Mouse (Mus musculus) lung, adult 2 months (tissue): ENCODE measurements around the gene Rgp1. TPM values are rescaled to one million over a fixed set of nuclear protein-coding genes. Genes with fewer than 3 reads are reported as not detected.

Experiments
- DNase-seq: peaks from one replicate; pipeline ENCODE4 v3.0.0; 2022
- H3K4me1 ChIP-seq: fragments of 200-500 bp; 2 replicates; pipeline ENCODE4 v1.6.1; 2011; ENCODE audit warnings: low read length; ENCODE audit not compliant: control insufficient read depth, insufficient read depth
- H3K4me3 ChIP-seq: fragments of 200-500 bp; replicated peaks from 2 replicates; pipeline ENCODE3; 2011; ENCODE audit warnings: low read depth, mild to moderate bottlenecking, control low read depth, low read length; ENCODE audit errors: extremely low read depth
- CTCF ChIP-seq: fragments of 200-500 bp; IDR thresholded peaks from 2 replicates; pipeline ENCODE4 v1.5.1; 2011; ENCODE audit warnings: mild to moderate bottlenecking, low read length, control low read depth; ENCODE audit not compliant: insufficient read depth
- POLR2A ChIP-seq: fragments of 200-500 bp; IDR thresholded peaks from 2 replicates; pipeline ENCODE4 v1.6.1; 2011; ENCODE audit warnings: low read depth, mild to moderate bottlenecking, control low read depth, low read length, borderline replicate concordance; ENCODE audit errors: extremely low read depth
- WGBS: fragments of 180-500 bp; shearing (Covaris S2); methylation state at CpG from one replicate; pipeline ENCODE4 v1.1.7; 2018; 5-methylcytosine and 5-hydroxymethylcytosine counted together
- polyA plus RNA-seq: library from polyadenylated mRNA; depleted of rRNA; stranded (reverse); fragments of >200 nt; gene quantifications from 2 replicates; pipeline ENCODE4 v1.2.3, GENCODE M21; 2012

Rgp1 gene
- polyA plus RNA-seq, 1 experiment, result 47.3 TPM

GRCm38 (mm10) chr4:43561997-43562768 lies 16.3 kb upstream of the Rgp1 start, which contains the start of the genes Creb3 and Tln1:
TSS of gene Creb3 (plus strand) at chr4:43562332.
TSS of gene Tln1 (minus strand) at chr4:43562691.
- DNase-seq, result peak; percentile 96
- TF ChIP-seq POLR2A, result peak; percentile 87; the same call in 1 of the 2 replicates
- no peak for TF ChIP-seq CTCF
- WGBS, result under 1% methylated on average over 62 of the region's 62 CpGs

GRCm38 (mm10) chr4:43562769-43563600 lies 15.5 kb upstream of the Rgp1 start:
- DNase-seq, result no peak
- WGBS, result 1% methylated on average over 22 of the region's 22 CpGs
- TF ChIP-seq POLR2A, result no peak
- TF ChIP-seq CTCF, result no peak
- peaks cover 27% of the 10 kb centered on the region for H3K4me1 ChIP-seq
- H3K4me3 ChIP-seq, result peak overlapping the region; percentile 91

More at GRCm38 (mm10) chr4:43561997-43562768, 16.3 kb upstream of the Rgp1 start, which contains the start of the genes Creb3 and Tln1:
- Histone ChIP-seq H3K4me3 (peak within 1 kb of the TSS; percentile 91), H3K4me1 (peaks cover 30% of the 10 kb centered on the region)

- peak overlapping the region; percentile 91 for H3K4me3 ChIP-seq
- no peak for DNase-seq
- no peak for TF ChIP-seq POLR2A
- no peak for TF ChIP-seq CTCF
- WGBS, result 57% methylated on average over 4 of the region's 4 CpGs
- H3K4me1 ChIP-seq, result peaks cover 22% of the 10 kb centered on the region
Observed at GRCm38 (mm10) chr4:43563601-43563875, 15.0 kb upstream of the Rgp1 start.

- 30% methylated on average over 2 of the region's 2 CpGs for WGBS
- TF ChIP-seq POLR2A, result no peak
- TF ChIP-seq CTCF, result no peak
- DNase-seq, result no peak
- Histone ChIP-seq H3K4me1 (peaks cover 18% of the 10 kb centered on the region), H3K4me3 (no peak overlapping the region)
Observed at GRCm38 (mm10) chr4:43564231-43564630, 14.3 kb upstream of the Rgp1 start.

- Histone ChIP-seq H3K4me3 (no peak overlapping the region), H3K4me1 (peaks cover 11% of the 10 kb centered on the region)
- no peak for TF ChIP-seq CTCF
- no peak for TF ChIP-seq POLR2A
- no peak for DNase-seq
- WGBS, result 89% methylated on average over 9 of the region's 9 CpGs
Observed at GRCm38 (mm10) chr4:43567140-43567539, 11.4 kb upstream of the Rgp1 start.

GRCm38 (mm10) chr4:43571395-43572045 lies 7.0 kb upstream of the Rgp1 start:
- TF ChIP-seq POLR2A (no peak), CTCF (no peak)
- Histone ChIP-seq H3K4me3 (no peak overlapping the region), H3K4me1 (peaks cover 2% of the 10 kb centered on the region; the same call in 1 of the 2 replicates)
- DNase-seq, result no peak
- 74% methylated on average over 6 of the region's 6 CpGs for WGBS

GRCm38 (mm10) chr4:43573561-43573960 lies 5.0 kb upstream of the Rgp1 start:
- Histone ChIP-seq H3K4me3 (no peak overlapping the region), H3K4me1 (peaks cover 8% of the 10 kb centered on the region; the same call in 1 of the 2 replicates)
- no peak for TF ChIP-seq CTCF
- no peak for TF ChIP-seq POLR2A
- WGBS, result 82% methylated on average over 4 of the region's 4 CpGs
- no peak for DNase-seq

GRCm38 (mm10) chr4:43575356-43575755 lies 3.2 kb upstream of the Rgp1 start:
- H3K4me1 ChIP-seq, result peaks cover 8% of the 10 kb centered on the region; the same call in 1 of the 2 replicates
- 37% methylated on average over 2 of the region's 2 CpGs for WGBS
- DNase-seq, result no peak
- H3K4me3 ChIP-seq, result no peak overlapping the region
- TF ChIP-seq CTCF (no peak), POLR2A (no peak)

- peaks cover 8% of the 10 kb centered on the region; the same call in 1 of the 2 replicates for H3K4me1 ChIP-seq
- H3K4me3 ChIP-seq, result peak overlapping the region; percentile 98
- TF ChIP-seq POLR2A (no peak), CTCF (no peak)
- no peak for DNase-seq
- WGBS, result 22% methylated on average over 8 of the region's 8 CpGs
Observed at GRCm38 (mm10) chr4:43577237-43577881, 1.2 kb upstream of the Rgp1 start.

- Histone ChIP-seq H3K4me1 (peaks cover 8% of the 10 kb centered on the region), H3K4me3 (peak overlapping the region; percentile 98)
- TF ChIP-seq POLR2A, result no peak
- TF ChIP-seq CTCF, result no peak
- 3% methylated on average over 10 of the region's 10 CpGs for WGBS
- no peak for DNase-seq
Observed at GRCm38 (mm10) chr4:43579256-43579655, 741 bp downstream of the Rgp1 start.
